Mouse (Mus musculus): ENCODE measurements around the gene Lgals8. TPM values are rescaled to one million over a fixed set of nuclear protein-coding genes. Genes with fewer than 3 reads are reported as not detected.

Gene Lgals8
- total RNA-seq (2021) (10 to 100 TPM; 35.9 to 39.7 TPM), polyA plus RNA-seq (2012; rRNA removed) (28.1 and 50.4 TPM in 2 replicates)
- long read RNA-seq, transcript Lgals8-202 (10 exons, 2,792 nt) = major isoform, 8 of 22 reads
- long read RNA-seq, transcript Lgals8-201 (10 exons, 2,736 nt) = minor isoform, 5 of 22 reads
- long read RNA-seq, partial matches to known transcripts = 0 of 22 reads
- long read RNA-seq, other reads (novel, unspliced or antisense) = 8 of 22 reads

GRCm38 (mm10) chr13:12464844-12465243 lies at the start of gene Lgals8:
Gene Lgals8 (minus strand): TSS chr13:12464944.
- no peak within 1 kb of the TSS for H3K4me3 ChIP-seq
- TF ChIP-seq EP300 (IDR thresholded peaks at IDR 0.05; ENCODE audit: insufficient read depth, low read depth, low read length) = no peak
- no peak for TF ChIP-seq CTCF (IDR thresholded peaks at IDR 0.05)
- no peak for TF ChIP-seq POLR2A (IDR thresholded peaks at IDR 0.05; ENCODE audit: insufficient read depth, low read depth, low read length)
- no peak within 1 kb of the TSS for H3K27ac ChIP-seq
- H3K27me3 ChIP-seq (ENCODE audit: control insufficient read depth, insufficient read depth, low read length) = no peaks in the 10 kb centered on the region
- no peak for DNase-seq
- peaks cover 3% of the 10 kb centered on the region for H3K4me1 ChIP-seq (ENCODE audit: control insufficient read depth, insufficient read depth, low read length)
- WGBS = 85% methylated on average over 1 of the region's 1 CpGs
- no peak within 1 kb of the TSS for H3K9ac ChIP-seq (ENCODE audit: low read depth, low read length)
- H3K79me2 ChIP-seq (replicated peaks; ENCODE audit: control insufficient read depth, insufficient read depth, low read length) = no peaks in the 10 kb centered on the region
- no peaks in the 10 kb centered on the region for H3K36me3 ChIP-seq (ENCODE audit: control insufficient read depth, insufficient read depth, low read length)
- intact Hi-C loops (cut with DNase I) = loop anchor here (5.0 kb wide), 1 partner anchor 68 kb away; the partner anchor contains the start of gene Heatr1

- no peak for TF ChIP-seq CTCF (IDR thresholded peaks at IDR 0.05)
- 73% methylated on average over 9 of the region's 9 CpGs for WGBS
- H3K4me1 ChIP-seq (ENCODE audit: control insufficient read depth, insufficient read depth, low read length) = no peaks in the 10 kb centered on the region
- no peaks in the 10 kb centered on the region for H3K27me3 ChIP-seq (ENCODE audit: control insufficient read depth, insufficient read depth, low read length)
- no peak overlapping the region for H3K4me3 ChIP-seq
- no peak overlapping the region for H3K9ac ChIP-seq (ENCODE audit: low read depth, low read length)
- no peak overlapping the region for H3K27ac ChIP-seq
- H3K36me3 ChIP-seq (ENCODE audit: control insufficient read depth, insufficient read depth, low read length) = no peaks in the 10 kb centered on the region
- H3K79me2 ChIP-seq (replicated peaks; ENCODE audit: control insufficient read depth, insufficient read depth, low read length) = no peaks in the 10 kb centered on the region
- DNase-seq = no peak
- intact Hi-C loops (cut with DNase I) = no loop called here
These were observed 46.6 kb upstream of the Lgals8 start for GRCm38 (mm10) chr13:12511189-12511965.

- TF ChIP-seq POLR2A (IDR thresholded peaks at IDR 0.05; ENCODE audit: insufficient read depth, low read depth, low read length) = no peak
- TF ChIP-seq EP300 (IDR thresholded peaks at IDR 0.05; ENCODE audit: insufficient read depth, low read depth, low read length) = no peak
- no peak for TF ChIP-seq CTCF (IDR thresholded peaks at IDR 0.05)
- Histone ChIP-seq H3K4me1 (ENCODE audit: control insufficient read depth, insufficient read depth, low read length) (no peaks in the 10 kb centered on the region), H3K27ac (no peak overlapping the region), H3K27me3 (ENCODE audit: control insufficient read depth, insufficient read depth, low read length) (no peaks in the 10 kb centered on the region), H3K9ac (ENCODE audit: low read depth, low read length) (no peak overlapping the region), H3K36me3 (ENCODE audit: control insufficient read depth, insufficient read depth, low read length) (no peaks in the 10 kb centered on the region), H3K79me2 (replicated peaks; ENCODE audit: control insufficient read depth, insufficient read depth, low read length) (no peaks in the 10 kb centered on the region), H3K4me3 (no peak overlapping the region)
- 75% methylated on average over 6 of the region's 6 CpGs for WGBS
- DNase-seq = no peak
- intact Hi-C loops (cut with DNase I) = no loop called here
These were observed 45.3 kb upstream of the Lgals8 start for GRCm38 (mm10) chr13:12510032-12510431.

GRCm38 (mm10) chr13:12507426-12507825 lies 42.7 kb upstream of the Lgals8 start:
- 82% methylated on average over 6 of the region's 6 CpGs for WGBS

GRCm38 (mm10) chr13:12505359-12505758 lies 40.6 kb upstream of the Lgals8 start:
- no peaks in the 10 kb centered on the region for H3K36me3 ChIP-seq (ENCODE audit: control insufficient read depth, insufficient read depth, low read length)
- no peak overlapping the region for H3K9ac ChIP-seq (ENCODE audit: low read depth, low read length)
- WGBS = 78% methylated on average over 3 of the region's 3 CpGs
- no peak overlapping the region for H3K4me3 ChIP-seq
- H3K79me2 ChIP-seq (replicated peaks; ENCODE audit: control insufficient read depth, insufficient read depth, low read length) = no peaks in the 10 kb centered on the region
- no peak for TF ChIP-seq CTCF (IDR thresholded peaks at IDR 0.05)
- TF ChIP-seq POLR2A (IDR thresholded peaks at IDR 0.05; ENCODE audit: insufficient read depth, low read depth, low read length) = no peak
- TF ChIP-seq EP300 (IDR thresholded peaks at IDR 0.05; ENCODE audit: insufficient read depth, low read depth, low read length) = no peak
- intact Hi-C loops (cut with DNase I) = no loop called here
- H3K4me1 ChIP-seq (ENCODE audit: control insufficient read depth, insufficient read depth, low read length) = no peaks in the 10 kb centered on the region
- H3K27me3 ChIP-seq (ENCODE audit: control insufficient read depth, insufficient read depth, low read length) = no peaks in the 10 kb centered on the region
- H3K27ac ChIP-seq = no peak overlapping the region
- DNase-seq = no peak

More at GRCm38 (mm10) chr13:12507426-12507825, 42.7 kb upstream of the Lgals8 start:
- no peak for TF ChIP-seq EP300 (IDR thresholded peaks at IDR 0.05; ENCODE audit: insufficient read depth, low read depth, low read length)
- TF ChIP-seq POLR2A (IDR thresholded peaks at IDR 0.05; ENCODE audit: insufficient read depth, low read depth, low read length) = no peak
- TF ChIP-seq CTCF (IDR thresholded peaks at IDR 0.05) = no peak
- no peaks in the 10 kb centered on the region for H3K4me1 ChIP-seq (ENCODE audit: control insufficient read depth, insufficient read depth, low read length)
- intact Hi-C loops (cut with DNase I) = no loop called here
- H3K27ac ChIP-seq = no peak overlapping the region
- no peak for DNase-seq
- H3K4me3 ChIP-seq = no peak overlapping the region
- H3K79me2 ChIP-seq (replicated peaks; ENCODE audit: control insufficient read depth, insufficient read depth, low read length) = no peaks in the 10 kb centered on the region
- no peaks in the 10 kb centered on the region for H3K36me3 ChIP-seq (ENCODE audit: control insufficient read depth, insufficient read depth, low read length)
- no peak overlapping the region for H3K9ac ChIP-seq (ENCODE audit: low read depth, low read length)
- no peaks in the 10 kb centered on the region for H3K27me3 ChIP-seq (ENCODE audit: control insufficient read depth, insufficient read depth, low read length)

- Histone ChIP-seq H3K9ac (ENCODE audit: low read depth, low read length) (no peak overlapping the region), H3K4me3 (no peak overlapping the region), H3K27ac (no peak overlapping the region), H3K27me3 (ENCODE audit: control insufficient read depth, insufficient read depth, low read length) (no peaks in the 10 kb centered on the region), H3K79me2 (replicated peaks; ENCODE audit: control insufficient read depth, insufficient read depth, low read length) (no peaks in the 10 kb centered on the region), H3K4me1 (ENCODE audit: control insufficient read depth, insufficient read depth, low read length) (no peaks in the 10 kb centered on the region), H3K36me3 (ENCODE audit: control insufficient read depth, insufficient read depth, low read length) (no peaks in the 10 kb centered on the region)
- intact Hi-C loops (cut with DNase I) = no loop called here
- no peak for DNase-seq
- WGBS = 74% methylated on average over 11 of the region's 11 CpGs
- no peak for TF ChIP-seq CTCF (IDR thresholded peaks at IDR 0.05)
- no peak for TF ChIP-seq POLR2A (IDR thresholded peaks at IDR 0.05; ENCODE audit: insufficient read depth, low read depth, low read length)
- no peak for TF ChIP-seq EP300 (IDR thresholded peaks at IDR 0.05; ENCODE audit: insufficient read depth, low read depth, low read length)
These were observed 38.6 kb upstream of the Lgals8 start for GRCm38 (mm10) chr13:12503238-12503751.
